ENCODE assay signal across 8 mouse cellular contexts in genomic region chr11:120726243-120727168, GRCm38 (mm10). TPM values are rescaled to one million over a fixed set of nuclear protein-coding genes. Genes with fewer than 3 reads are reported as not detected.
DNase-seq lines count a peak whose midpoint lies in the region; ATAC-seq and TF ChIP-seq lines count a peak whose summit lies in the region.

No protein-coding gene starts in this region.

- peak overlapping the region; percentile 48; the same call in 1 of the 2 replicates for H3K27ac ChIP-seq in lung, embryonic 15.5 days
- H3K27ac ChIP-seq in kidney, embryonic 16.5 days (ENCODE audit: low read length), result peak overlapping the region; percentile 61; the same call in 1 of the 2 replicates

- H3K36me3 ChIP-seq in lung, embryonic 15.5 days, result 0 out of 2 replicates have a peak, but pooled peaks cover 5% of the 10 kb centered on the region
- H3K36me3 ChIP-seq in kidney, embryonic 16.5 days (ENCODE audit: insufficient read depth, low read length), result no peaks in the 10 kb centered on the region
- no peaks in the 10 kb centered on the region for H3K36me3 ChIP-seq in myocyte (ENCODE audit: control insufficient read depth, insufficient read depth)

- H3K9me3 ChIP-seq in lung, embryonic 15.5 days, result no peaks in the 10 kb centered on the region
- H3K9me3 ChIP-seq in kidney, embryonic 16.5 days (ENCODE audit: low read length), result no peaks in the 10 kb centered on the region

- H3K4me1 ChIP-seq in lung, embryonic 15.5 days, result peaks cover 31% of the 10 kb centered on the region
- H3K4me1 ChIP-seq in kidney, embryonic 16.5 days (ENCODE audit: insufficient read depth, low read length), result peaks cover 20% of the 10 kb centered on the region

- WGBS in lung, embryonic 15.5 days, result 17% methylated on average over 36 of the region's 36 CpGs
- WGBS in kidney, embryonic 16.5 days, result 19% methylated on average over 33 of the region's 36 CpGs

- peak overlapping the region; percentile 52 for H3K9ac ChIP-seq in lung, embryonic 15.5 days
- H3K9ac ChIP-seq in kidney, embryonic 16.5 days (replicated peaks; ENCODE audit: low read length), result peak overlapping the region; percentile 68

- no peak for DNase-seq in lung, adult 18-20 months
- no peak for DNase-seq in frontal cortex, postnatal 10 days (ENCODE audit: low spot score in 2 of 2)
- DNase-seq in gastrocnemius, postnatal 25 days, result no peak
- no peak for DNase-seq in adrenal gland, adult (ENCODE audit: inconsistent age in 2 of 2, low spot score in 1 of 2)

- no peak for TF ChIP-seq POLR2A in myocyte (IDR thresholded peaks at IDR 0.05; ENCODE audit: insufficient read length, low read depth)

- peak overlapping the region; percentile 16 for H3ac ChIP-seq in myocyte (ENCODE audit: control insufficient read depth, insufficient read length)

- H3K4me3 ChIP-seq in lung, embryonic 15.5 days, result peak overlapping the region; percentile 63
- peak overlapping the region; percentile 72 for H3K4me3 ChIP-seq in kidney, embryonic 16.5 days (ENCODE audit: low read length)
- peak overlapping the region; percentile 24 for H3K4me3 ChIP-seq in myocyte

- H3K27me3 ChIP-seq in lung, embryonic 15.5 days, result peaks cover 5% of the 10 kb centered on the region; the same call in 1 of the 2 replicates
- peaks cover 6% of the 10 kb centered on the region; the same call in 1 of the 2 replicates for H3K27me3 ChIP-seq in kidney, embryonic 16.5 days (ENCODE audit: insufficient read depth, low read length)
- H3K27me3 ChIP-seq in myocyte (ENCODE audit: control insufficient read depth, insufficient read depth, insufficient read length), result no peaks in the 10 kb centered on the region

- H3K79me2 ChIP-seq in myocyte (ENCODE audit: control insufficient read depth, insufficient read depth), result no peaks in the 10 kb centered on the region

- peak; percentile 5; the same call in 1 of the 2 replicates for ATAC-seq in lung, embryonic 15.5 days (ENCODE audit: borderline replicate concordance, extremely low read depth, low FRiP score, low TSS enrichment)
- peak; percentile 8; the same call in 1 of the 2 replicates for ATAC-seq in erythroblast, adult 5-6 weeks (replicated peaks; ENCODE audit: low FRiP score, poor library complexity, severe bottlenecking)
- ATAC-seq in kidney, embryonic 16.5 days (ENCODE audit: low FRiP score, low TSS enrichment), result peak; percentile 62

- peak overlapping the region; percentile 80 for H3K4me2 ChIP-seq in lung, embryonic 15.5 days
- H3K4me2 ChIP-seq in kidney, embryonic 16.5 days (replicated peaks; ENCODE audit: low read depth, low read length), result peak overlapping the region; percentile 92
- H3K4me2 ChIP-seq in myocyte (ENCODE audit: low read depth), result peak overlapping the region; percentile 94

TF ChIP-seq in myocyte, 11 proteins besides CTCF, POLR2A, EP300 and RAD21:
- TF ChIP-seq MAX (IDR thresholded peaks at IDR 0.05; ENCODE audit: low read depth), result no peak
- TF ChIP-seq TCF12 (IDR thresholded peaks at IDR 0.05; ENCODE audit: insufficient read depth, poor library complexity, severe bottlenecking), result no peak
- TF ChIP-seq MYOD1 (IDR thresholded peaks at IDR 0.05; ENCODE audit: control insufficient read depth in 1 of 3, insufficient read length in 2 of 3, low read depth in 2 of 3), result no peak
- TF ChIP-seq SRF (IDR thresholded peaks at IDR 0.05; ENCODE audit: control insufficient read depth, insufficient read length, low read depth), result no peak
- no peak for TF ChIP-seq TCF3 (IDR thresholded peaks at IDR 0.05; ENCODE audit: insufficient read length, low read depth)
- TF ChIP-seq MYOG (IDR thresholded peaks at IDR 0.05; ENCODE audit: control insufficient read depth in 1 of 3, insufficient read depth in 1 of 3, insufficient read length in 2 of 3, low read depth in 2 of 3), result no peak
- no peak for TF ChIP-seq USF1 (IDR thresholded peaks at IDR 0.05; ENCODE audit: low read depth)
- TF ChIP-seq E2F4 (IDR thresholded peaks at IDR 0.05; ENCODE audit: insufficient read depth), result no peak
- TF ChIP-seq REST (IDR thresholded peaks at IDR 0.05; ENCODE audit: insufficient read depth, insufficient read length), result no peak
- TF ChIP-seq CEBPB (IDR thresholded peaks at IDR 0.05; ENCODE audit: insufficient read depth, poor library complexity, severe bottlenecking), result no peak
- no peak for TF ChIP-seq POLR2AphosphoS2 (IDR thresholded peaks at IDR 0.05; ENCODE audit: insufficient read length, low read depth)
TF ChIP-seq in myocyte: peak in this region for 0.

RNA-seq across cellular contexts. Expression of gene Dcxr, which starts 0.6 kb away (rescaled TPM):
- 45.1 and 55.1 TPM in 2 replicates for polyA plus RNA-seq in lung, embryonic 15.5 days (2015; fragmentation: Nextera tagmentation; extraction: Ambion mirVana)
- 6.1 and 6.5 TPM in 2 replicates for total RNA-seq in erythroblast, adult 5-6 weeks (2015; ENCODE audit: low replicate concordance)
- 1.9 and 3.1 TPM in 2 replicates for total RNA-seq in erythroblast, adult 5-6 weeks (2017; ENCODE audit: low replicate concordance)
- 49.4 and 56.5 TPM in 2 replicates for polyA plus RNA-seq in kidney, embryonic 16.5 days (2015; fragmentation: Nextera tagmentation; extraction: Ambion mirVana)
- polyA plus RNA-seq in myocyte (2012; fragmentation: generic; extraction: Trizol), result 21.2 TPM
- 1 to 10 TPM; 5.8 to 6.0 TPM for total RNA-seq in gastrocnemius, postnatal 25 days (2021)

RNA-seq across cellular contexts. Expression of gene Rac3, which starts 5.2 kb away (rescaled TPM):
- 54.9 and 60.5 TPM in 2 replicates for polyA plus RNA-seq in lung, embryonic 15.5 days (2015; fragmentation: Nextera tagmentation; extraction: Ambion mirVana)
- total RNA-seq in erythroblast, adult 5-6 weeks (2015; ENCODE audit: low replicate concordance), result 3.3 TPM in 1 of 2 replicates, not detected in the other
- total RNA-seq in erythroblast, adult 5-6 weeks (2017; ENCODE audit: low replicate concordance), result not detected in 2 replicates
- 32.5 and 38.7 TPM in 2 replicates for polyA plus RNA-seq in kidney, embryonic 16.5 days (2015; fragmentation: Nextera tagmentation; extraction: Ambion mirVana)
- polyA plus RNA-seq in myocyte (2012; fragmentation: generic; extraction: Trizol), result 1.9 TPM
- 1 to 10 TPM; 1.2 TPM for total RNA-seq in gastrocnemius, postnatal 25 days (2021)

RNA-seq across cellular contexts. Expression of gene Cbr2, which starts 5.4 kb away (rescaled TPM):
- 102 and 103 TPM in 2 replicates for polyA plus RNA-seq in lung, embryonic 15.5 days (2015; fragmentation: Nextera tagmentation; extraction: Ambion mirVana)
- total RNA-seq in erythroblast, adult 5-6 weeks (2015; ENCODE audit: low replicate concordance), result 9.0 TPM in 1 of 2 replicates, not detected in the other
- not detected in 2 replicates for total RNA-seq in erythroblast, adult 5-6 weeks (2017; ENCODE audit: low replicate concordance)
- 2.1 and 4.3 TPM in 2 replicates for polyA plus RNA-seq in kidney, embryonic 16.5 days (2015; fragmentation: Nextera tagmentation; extraction: Ambion mirVana)
- polyA plus RNA-seq in myocyte (2012; fragmentation: generic; extraction: Trizol), result 183 TPM
- 10 to 100 TPM in 1 of 2 experiments, 1 to 10 TPM in 1; 9.6 to 16.9 TPM for total RNA-seq in gastrocnemius, postnatal 25 days (2021)

RNA-seq across cellular contexts. Expression of gene Lrrc45, which starts 12.8 kb away (rescaled TPM):
- 57.9 and 59.9 TPM in 2 replicates for polyA plus RNA-seq in lung, embryonic 15.5 days (2015; fragmentation: Nextera tagmentation; extraction: Ambion mirVana)
- 1.5 and 2.3 TPM in 2 replicates for total RNA-seq in erythroblast, adult 5-6 weeks (2015; ENCODE audit: low replicate concordance)
- total RNA-seq in erythroblast, adult 5-6 weeks (2017; ENCODE audit: low replicate concordance), result 3.7 and 7.0 TPM in 2 replicates
- polyA plus RNA-seq in kidney, embryonic 16.5 days (2015; fragmentation: Nextera tagmentation; extraction: Ambion mirVana), result 69.2 and 71.3 TPM in 2 replicates
- polyA plus RNA-seq in myocyte (2012; fragmentation: generic; extraction: Trizol), result 10.6 TPM
- total RNA-seq in gastrocnemius, postnatal 25 days (2021), result 1 to 10 TPM; 4.0 to 4.3 TPM

RNA-seq across cellular contexts. Expression of gene Cenpx, which starts 13.0 kb away (rescaled TPM):
- polyA plus RNA-seq in lung, embryonic 15.5 days (2015; fragmentation: Nextera tagmentation; extraction: Ambion mirVana), result 160 and 167 TPM in 2 replicates
- 24.5 and 59.8 TPM in 2 replicates for total RNA-seq in erythroblast, adult 5-6 weeks (2015; ENCODE audit: low replicate concordance)
- total RNA-seq in erythroblast, adult 5-6 weeks (2017; ENCODE audit: low replicate concordance), result 2.2 and 10.8 TPM in 2 replicates
- polyA plus RNA-seq in kidney, embryonic 16.5 days (2015; fragmentation: Nextera tagmentation; extraction: Ambion mirVana), result 151 TPM in 2 replicates
- polyA plus RNA-seq in myocyte (2012; fragmentation: generic; extraction: Trizol), result 42.5 TPM
- total RNA-seq in gastrocnemius, postnatal 25 days (2021), result 10 to 100 TPM; 25.4 to 32.7 TPM

Comparison
In these comparisons a context has a peak if more than half of its experiments do, and no peak if none do; other contexts are left out.
1. ATAC-seq: peak in every context shown above with its lines; median percentile 62 in kidney, embryonic 16.5 days; 8 in erythroblast, adult 5-6 weeks; 5 in lung, embryonic 15.5 days.
2. RNA of gene Rac3, which starts 5.2 kb away (polyA plus RNA-seq): 54.9 to 60.5 TPM in lung, embryonic 15.5 days and 32.5 to 38.7 TPM in kidney, embryonic 16.5 days; 1.9 TPM in myocyte (single experiment); every median in the first group is over 10 times any median in the second.
3. RNA of gene Cbr2, which starts 5.4 kb away (polyA plus RNA-seq): 183 TPM in myocyte (single experiment) and 102 to 103 TPM in lung, embryonic 15.5 days; 2.1 to 4.3 TPM in kidney, embryonic 16.5 days; every median in the first group is over 10 times any median in the second.
4. Peak in every context shown above with its lines, with median percentiles within 50 percentile points of each other: H3K4me2 ChIP-seq and H3K4me3 ChIP-seq.